Mouse (Mus musculus): ENCODE results near the gene Prdm5. TPM values are rescaled to one million over a fixed set of nuclear protein-coding genes. Genes with fewer than 3 reads are reported as not detected.

The Prdm5 gene
- polyA plus RNA-seq (2012; rRNA removed; ENCODE audit: low replicate concordance): 2.2 and 6.3 TPM in 2 replicates

DNA sequence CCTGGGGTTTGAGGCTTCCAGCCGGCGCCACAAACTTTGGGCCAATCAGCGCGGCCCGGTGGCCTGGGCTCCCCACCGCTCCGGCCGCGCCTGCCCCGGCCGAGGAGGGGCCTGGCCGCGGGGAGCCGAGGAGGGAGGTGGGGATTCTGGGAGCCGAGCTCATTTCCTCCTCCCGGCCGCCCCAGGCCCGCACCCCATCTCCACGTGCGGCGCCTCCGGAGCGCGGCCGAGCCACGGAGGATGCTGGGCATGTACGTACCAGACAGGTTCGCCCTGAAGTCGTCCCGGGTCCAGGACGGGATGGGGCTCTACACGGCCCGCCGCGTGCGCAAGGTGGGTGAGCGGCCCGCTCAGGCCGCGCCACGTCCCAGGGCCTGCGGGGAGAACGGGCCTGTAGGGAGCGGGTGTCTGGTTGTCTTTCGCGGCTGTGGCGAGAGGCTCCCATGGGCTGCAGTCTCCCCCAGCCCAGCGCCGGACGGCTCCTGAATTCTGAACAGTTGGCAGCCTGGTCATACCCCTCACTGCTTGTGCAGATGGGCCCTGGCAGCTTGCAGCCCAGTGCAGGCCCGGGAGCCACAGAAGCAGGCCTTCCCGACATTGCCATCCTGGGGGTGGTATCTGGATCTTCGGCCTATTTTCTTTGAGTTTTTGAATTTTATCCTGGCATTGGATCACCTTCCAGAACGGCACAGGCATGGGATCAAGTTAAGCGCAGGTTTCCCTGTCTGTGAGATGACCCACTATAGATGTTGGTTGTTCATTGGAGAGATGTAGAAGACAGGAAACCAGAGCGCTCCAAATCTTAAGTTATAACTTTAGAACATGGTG, at the start of gene Prdm5:
Prdm5 (plus strand) TSS at position 128 of the 828 bp plus-strand sequence.

DNA sequence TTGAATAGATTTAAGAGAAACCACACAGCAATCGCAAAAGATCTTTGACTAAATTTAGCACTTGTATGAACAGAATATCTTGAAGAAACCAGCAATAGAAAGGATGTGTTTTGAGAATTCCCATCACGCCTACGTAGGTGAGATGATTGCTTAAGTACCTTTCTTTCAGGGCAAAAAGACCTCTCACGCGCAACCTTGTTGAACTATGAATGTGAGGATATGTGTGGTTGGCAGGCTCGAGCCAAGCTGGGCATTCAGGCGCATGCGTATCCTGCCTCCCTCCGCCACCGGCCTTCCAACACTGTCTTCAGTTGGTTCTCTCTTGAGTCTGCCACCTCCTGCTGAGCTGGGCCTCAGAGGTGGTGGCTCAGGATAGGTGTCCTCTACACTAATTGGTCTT, 173.5 kb downstream of the Prdm5 start, which contains the start of gene 4930544G11Rik:
4930544G11Rik (plus strand) TSS at position 301 of the 400 bp plus-strand sequence.

Other genes with a start within 250 kb of the Prdm5 start
- gene Ndnf, start 107.4 kb upstream of the Prdm5 start, polyA plus RNA-seq (2012; rRNA removed; ENCODE audit: low replicate concordance): 1.3 and 3.1 TPM in 2 replicates
- not detected in 2 replicates for gene 4930544G11Rik, start 173.6 kb downstream of the Prdm5 start, polyA plus RNA-seq (2012; rRNA removed; ENCODE audit: low replicate concordance)